Mouse (Mus musculus) kidney, adult 9 months (tissue): ENCODE measurements around the gene Trrap.
A peak's percentile ranks its signal among the peaks of the same experiment; 100 is the strongest.

Source experiments
- DNase-seq: peaks from one replicate; pipeline ENCODE4 v3.0.0; 2022

Trrap gene

DNA sequence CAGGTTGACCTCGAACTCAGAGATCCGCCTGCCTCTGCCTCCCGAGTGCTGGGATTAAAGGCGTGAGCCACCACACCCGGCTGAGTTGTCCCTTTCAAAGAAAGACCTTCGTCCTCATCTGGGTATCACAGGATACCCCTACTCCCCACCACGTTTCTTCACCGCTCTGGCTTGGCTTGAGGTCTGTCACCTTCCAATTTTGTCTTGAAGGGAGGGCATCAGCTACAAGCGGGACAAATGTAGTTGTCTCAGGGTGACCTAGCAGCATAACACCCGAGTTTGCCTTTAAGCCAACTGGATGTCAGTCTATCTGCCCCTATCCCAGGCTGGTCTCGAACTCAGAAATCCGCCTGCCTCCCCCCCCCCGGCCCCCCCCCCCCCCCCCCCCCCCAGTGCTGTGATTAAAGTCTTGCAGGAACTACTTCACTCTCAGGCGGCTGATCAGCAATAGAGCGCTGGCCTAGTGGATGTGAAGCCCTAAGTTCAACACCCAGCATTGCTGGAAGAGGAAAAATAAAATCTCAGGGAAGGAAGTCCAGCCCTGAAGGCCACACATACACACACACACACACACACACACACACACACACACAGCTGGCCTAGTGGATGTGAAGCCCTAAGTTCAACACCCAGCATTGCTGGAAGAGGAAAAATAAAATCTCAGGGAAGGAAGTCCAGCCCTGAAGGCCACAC is at the start of gene Trrap:
Gene Trrap (plus strand): TSS at position 627 of the 693 bp plus-strand sequence.
- peak; percentile 17 for DNase-seq

DNA sequence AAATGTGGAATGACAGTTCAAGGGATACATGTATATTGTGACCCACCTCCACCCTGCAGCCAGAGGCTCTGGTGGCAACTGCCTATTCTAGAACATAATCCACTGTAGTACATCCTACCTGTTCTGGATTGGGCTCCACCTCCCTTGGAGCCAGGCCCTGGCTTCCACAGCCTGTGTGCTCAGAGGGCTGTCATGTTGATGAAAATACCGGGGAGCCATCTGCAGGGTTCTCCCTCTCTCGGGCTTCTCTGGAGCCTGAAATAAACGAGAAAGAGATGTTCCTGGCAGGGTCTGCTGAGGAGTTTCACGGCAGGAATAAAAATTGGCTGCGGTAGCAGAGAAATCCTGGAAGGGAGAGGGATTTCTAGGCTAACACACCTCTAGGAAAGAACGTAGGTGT is 47.8 kb upstream of the Trrap start:
- DNase-seq = no peak

DNA sequence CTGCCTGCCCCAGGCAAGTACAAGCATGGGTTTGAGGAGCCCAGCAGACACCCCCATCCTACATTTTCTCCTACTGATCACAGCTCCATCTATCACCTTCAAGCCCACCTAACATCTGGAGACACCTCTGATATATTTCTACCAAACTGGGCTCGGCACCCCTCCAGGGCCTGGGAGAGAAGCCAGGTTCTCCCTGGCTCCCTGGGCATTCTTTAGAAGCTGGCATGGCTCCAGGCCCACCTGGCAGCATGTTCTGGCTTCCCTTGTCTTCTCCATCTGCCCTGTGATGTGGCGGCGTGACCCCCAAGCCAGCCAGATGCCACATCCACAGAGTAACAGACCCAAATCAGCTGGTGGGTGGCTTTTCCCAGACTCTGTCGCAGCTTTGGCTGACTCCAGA is 47.3 kb upstream of the Trrap start:
- DNase-seq = no peak

DNA sequence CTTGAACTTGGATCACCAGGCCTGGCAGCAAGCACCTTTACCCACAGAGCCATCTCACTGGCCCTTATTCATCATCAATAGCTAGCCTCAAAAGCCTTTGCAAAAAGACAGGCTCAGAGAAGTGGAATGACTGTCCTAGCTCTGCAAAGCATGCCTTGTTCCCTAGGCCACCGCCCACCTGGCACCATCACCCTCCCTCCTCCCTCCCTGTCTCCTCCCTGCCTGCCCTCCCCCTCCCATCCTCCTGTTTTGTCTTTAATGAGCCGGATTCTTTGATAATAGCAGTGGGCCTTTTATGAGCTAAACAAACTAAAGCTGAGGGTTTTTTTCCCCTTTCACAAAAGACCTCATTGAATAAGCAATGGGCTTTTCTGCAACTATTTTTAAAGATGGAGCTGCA is 42.6 kb upstream of the Trrap start:
- DNase-seq = no peak

DNA sequence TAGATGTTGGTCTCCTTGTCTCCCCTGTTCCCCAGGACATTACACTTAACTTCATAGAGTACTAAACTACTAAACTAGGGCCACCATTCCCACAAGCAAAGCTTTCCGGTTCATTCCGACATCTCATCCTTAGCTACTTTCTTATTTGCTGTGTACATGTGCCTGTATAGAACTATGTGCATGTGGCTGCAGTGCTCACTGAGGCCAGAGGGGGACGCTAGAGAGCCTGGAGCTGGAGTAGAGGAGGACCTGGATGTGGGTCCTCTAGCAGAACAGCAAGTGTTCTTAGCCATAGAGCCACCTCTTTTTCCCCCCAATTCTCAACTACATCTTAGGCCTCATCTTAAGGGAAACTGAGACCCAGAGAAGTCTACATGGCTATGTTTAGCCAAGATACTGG is 42.0 kb upstream of the Trrap start:
- no peak for DNase-seq

DNA sequence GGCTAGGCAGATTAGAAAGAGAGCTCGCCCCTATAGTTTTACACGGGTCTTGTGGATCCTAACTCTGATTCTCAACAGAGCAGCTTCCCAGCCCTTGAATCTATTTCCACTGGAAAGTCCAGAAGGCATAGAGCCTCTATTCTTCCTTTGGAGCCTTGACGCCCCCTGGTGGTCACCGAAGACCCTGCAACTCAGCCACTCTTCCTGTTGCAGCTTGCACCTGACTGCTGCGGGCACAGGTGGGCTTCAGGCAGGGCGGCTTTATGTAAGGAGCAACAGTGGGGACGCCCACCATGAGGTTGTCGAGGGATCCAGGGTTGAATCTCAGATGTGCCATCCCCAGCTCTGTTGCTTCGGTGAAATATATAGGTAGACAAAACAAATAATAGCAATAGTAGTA is 40.4 kb upstream of the Trrap start:
- peak; percentile 67 for DNase-seq

DNA sequence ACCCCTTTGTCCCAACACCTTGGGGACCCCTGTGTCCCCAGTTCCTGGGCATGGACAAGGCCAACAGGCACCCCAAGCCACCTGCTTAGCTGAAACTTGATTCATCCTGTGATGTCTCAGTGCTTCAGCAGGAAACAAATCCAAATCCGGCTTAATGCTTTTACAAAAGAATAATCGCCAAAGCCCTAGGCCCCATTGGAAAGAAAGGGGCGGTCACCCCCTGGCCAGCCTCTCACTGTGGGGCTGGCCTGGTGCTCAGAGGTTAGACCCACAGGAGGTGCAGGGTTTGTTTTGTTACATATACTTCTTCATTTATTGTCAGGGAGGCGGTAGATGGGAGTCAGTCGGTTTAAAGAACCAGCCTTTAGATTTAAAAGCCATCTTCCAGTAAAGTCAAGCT is 39.3 kb upstream of the Trrap start:
- no peak for DNase-seq

DNA sequence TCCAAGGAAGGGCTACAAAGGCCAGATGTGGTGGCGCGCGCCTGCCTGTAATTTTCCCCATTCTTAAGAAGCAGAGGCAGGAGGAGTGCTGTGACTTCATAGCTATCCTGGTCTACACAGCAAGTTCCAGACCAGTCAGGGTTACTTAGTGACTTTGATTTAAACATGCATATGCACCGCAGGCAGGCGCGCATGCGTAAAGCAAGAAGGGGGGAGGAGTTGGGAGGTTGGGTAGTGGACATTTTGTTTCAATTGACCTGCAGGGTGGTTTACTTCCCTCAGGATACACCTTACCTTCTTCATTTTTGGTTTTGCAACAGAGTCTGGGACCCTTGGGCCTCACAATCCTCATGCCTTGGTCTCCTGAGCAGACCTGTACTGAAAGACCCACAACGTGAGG is 38.3 kb upstream of the Trrap start:
- no peak for DNase-seq

DNA sequence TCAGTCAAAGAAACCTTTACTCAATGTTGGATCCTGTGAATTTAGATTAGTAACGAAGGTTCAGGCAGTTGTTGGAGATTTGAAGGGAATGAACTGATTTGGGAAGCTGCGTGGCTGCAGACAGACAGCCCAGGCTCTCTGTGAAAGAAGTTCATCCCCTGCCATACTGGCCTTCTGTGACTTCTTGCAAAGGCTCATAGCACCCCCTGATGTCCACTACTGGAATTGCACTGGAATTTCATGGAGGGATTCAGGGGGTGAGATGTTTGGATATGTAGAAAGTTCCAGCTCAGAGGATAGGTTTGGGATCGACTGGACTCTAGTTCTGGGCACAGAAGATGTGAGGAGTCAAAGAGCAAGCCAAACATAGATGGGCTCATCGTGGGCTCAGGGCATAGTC is 33.6 kb upstream of the Trrap start:
- peak; percentile 58 for DNase-seq

DNA sequence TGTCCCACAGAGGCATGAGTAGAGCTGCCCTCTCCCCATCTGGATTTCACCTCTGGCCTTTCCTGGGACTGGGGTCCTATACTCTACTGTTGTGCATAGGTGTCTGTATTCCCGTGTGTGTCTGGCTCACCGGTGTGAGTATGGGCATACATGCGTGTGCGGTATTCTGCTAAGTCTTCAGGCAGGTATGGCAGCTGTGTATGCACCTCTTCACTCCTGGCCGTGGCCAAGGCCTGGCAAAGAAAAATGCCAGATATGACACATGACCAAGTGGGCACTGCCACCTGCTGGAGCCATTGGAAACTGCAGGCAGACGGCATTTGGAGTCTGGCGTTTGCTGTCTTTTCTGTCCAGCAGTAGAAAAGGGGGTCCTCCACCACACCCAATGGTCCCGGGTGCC is 32.6 kb upstream of the Trrap start:
- DNase-seq = peak; percentile 70

DNA sequence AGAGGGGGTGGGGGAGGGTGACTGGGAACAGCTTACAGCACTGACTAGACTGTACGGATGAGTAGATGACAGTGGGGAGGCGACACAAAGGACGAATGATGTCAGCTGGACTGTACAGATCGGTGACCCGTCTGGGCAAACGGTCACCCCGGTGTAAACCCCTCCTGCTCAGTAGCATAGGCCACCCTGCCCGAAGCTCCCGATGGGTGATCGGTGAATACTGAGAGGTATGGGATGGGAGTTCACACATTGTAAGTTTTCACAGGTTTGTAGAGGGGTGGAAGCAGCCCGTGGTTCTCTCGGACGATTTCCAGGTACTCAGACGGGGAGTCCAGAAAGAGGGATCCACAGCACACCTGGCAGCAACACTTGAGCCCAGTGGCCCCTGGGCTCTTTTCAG is 30.4 kb upstream of the Trrap start:
- DNase-seq = no peak

DNA sequence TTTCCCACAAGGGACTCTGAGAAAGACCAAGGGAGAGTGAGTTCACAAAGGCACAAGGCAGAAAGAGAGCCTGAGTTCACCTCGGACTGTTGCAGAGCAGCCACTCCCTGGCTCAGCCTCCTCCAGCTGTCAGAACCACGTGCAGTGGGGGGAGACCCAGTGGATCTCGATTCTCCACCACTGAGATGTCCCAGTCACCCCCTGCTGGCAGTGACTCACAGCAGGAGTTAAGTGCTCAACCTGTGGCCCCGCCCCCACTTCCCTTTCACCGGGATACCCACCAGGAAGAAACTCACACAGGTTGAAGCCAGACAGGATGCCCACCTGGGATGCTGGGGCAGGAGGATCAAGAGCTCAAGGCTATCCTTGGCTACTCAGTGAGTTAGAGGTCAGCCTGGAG is 15.1 kb upstream of the Trrap start:
- peak; percentile 16 for DNase-seq

DNA sequence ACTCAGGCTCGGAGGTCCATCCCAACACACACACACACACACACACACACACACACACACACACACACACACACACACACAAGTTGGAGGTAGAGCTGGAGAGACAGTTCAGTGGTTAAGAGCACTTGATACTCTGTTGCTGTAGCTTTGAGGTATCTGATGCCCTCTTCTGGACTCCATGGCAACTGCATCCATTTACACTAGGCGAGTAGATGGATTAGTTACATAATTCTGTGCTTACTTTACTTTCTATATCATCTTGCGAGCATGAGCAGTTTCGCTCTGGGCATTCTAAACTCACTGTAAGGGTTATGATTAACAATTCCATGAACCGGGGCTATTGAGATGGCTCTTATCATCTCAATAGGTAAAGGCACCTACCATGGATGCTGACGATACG is 14.5 kb upstream of the Trrap start:
- DNase-seq = peak; percentile 85

DNA sequence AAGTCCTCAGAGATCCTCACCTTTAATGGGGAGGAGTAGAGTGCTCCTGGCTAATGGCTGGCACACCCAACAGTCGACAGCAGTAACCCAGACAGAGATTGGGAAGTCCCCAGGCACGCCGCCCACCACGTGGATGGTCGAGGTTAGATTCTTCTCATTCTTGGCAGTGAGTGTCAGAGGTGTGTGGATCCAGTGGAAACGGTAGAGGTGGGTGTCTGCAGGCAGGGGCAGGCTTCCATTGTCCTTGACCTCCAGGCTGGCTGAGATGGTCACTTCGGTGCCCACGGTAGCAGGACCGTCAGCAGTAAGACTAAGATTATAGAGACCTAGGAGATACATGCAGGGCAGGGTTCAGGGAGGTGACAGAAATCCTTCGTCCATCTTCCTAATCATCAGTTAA is 12.3 kb upstream of the Trrap start:
- no peak for DNase-seq

DNA sequence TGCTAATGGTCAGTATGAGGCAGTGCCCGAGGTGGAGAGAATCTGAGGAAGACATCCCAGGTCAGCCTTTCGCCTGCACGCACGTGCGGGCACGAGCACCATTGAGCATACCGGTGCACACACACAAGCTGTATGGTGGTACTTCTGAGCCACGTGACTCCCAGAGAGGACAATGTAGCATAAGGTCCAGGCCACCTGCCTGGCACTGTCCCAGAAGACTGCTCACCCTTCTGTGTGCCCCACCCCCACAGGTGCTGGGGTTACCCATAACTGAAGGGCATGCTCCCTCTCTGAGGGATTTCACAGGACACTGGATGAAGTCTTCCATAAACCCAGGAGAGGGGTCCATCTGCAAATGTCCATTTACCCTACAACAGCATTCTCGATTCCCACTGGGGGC is 10.1 kb upstream of the Trrap start:
- no peak for DNase-seq

DNA sequence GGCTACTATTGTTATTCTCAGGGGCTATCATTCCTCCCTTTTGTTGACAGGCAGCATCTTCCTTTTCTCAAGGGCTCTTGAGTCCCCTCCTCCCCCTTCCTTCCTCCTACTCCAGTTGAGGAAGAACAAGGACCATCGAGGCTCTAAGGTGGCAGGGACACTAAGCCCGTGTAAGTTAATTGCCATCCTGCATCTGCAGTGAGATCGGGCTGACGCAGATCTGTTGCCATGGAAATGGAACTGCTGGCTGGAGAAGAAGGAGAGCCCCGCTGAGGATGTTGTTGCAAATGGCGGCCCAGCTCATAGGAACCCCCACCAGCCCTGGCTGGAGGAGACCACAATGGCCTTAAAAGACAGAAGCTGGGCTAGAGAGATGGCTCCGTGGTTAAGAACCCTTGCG is 9.1 kb upstream of the Trrap start:
- no peak for DNase-seq

DNA sequence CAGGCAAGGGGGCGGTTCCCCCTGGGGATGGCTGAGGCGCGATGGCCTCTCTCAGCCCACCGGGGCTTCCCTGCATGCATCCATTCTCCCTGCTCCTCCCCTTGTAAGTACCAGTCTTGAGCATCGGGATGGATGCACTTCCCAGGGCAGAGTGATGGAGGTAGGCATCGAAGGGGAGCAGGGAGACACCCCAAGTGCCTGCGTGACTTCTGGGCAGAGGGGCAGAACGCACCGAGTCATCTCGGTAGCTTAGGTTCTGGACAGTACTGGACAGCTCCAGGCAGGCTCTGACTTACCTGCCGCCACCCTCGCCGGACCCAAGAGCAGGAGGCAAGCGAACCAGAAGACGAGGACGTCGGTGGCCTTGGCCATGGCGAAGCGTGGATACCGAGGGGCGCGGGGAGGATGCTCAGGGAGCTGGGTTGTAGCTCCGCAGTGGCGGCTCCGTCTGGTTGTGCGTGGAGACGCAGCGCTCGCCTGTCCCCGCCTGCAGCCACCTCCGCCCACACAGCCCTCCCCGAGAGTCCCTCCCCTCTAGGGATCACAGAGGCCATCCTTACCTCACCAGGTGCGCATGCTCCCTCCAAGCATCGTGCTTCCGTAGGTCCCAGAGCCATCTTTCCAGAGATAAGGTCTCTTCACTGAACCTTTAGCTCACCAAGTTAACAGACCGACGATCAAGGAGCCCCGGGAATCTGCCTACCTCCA is 6.2 kb upstream of the Trrap start, which contains the start of gene Tmem130:
Gene Tmem130 (minus strand): TSS at position 658 of the 708 bp plus-strand sequence.
- DNase-seq = peak; percentile 26

DNA sequence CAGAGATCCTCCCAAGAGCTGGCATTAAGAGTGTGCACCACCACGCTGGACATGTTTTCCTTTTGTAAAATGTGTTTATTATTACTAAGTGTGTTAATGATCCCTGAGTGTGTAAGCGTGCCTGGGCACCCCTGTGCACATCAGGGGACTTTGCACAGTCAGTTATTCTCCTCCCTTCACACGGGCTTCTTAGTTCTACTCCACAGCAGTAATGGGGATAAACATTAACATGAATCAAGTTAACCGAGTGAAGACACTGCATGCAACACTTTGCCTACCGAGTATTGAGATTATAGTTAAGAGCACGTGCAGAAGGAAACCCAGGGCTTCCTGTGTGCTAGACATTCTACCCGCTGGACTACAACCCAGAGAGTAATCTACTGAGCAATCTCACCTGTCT is 1.5 kb upstream of the Trrap start:
- peak; percentile 83 for DNase-seq

DNA sequence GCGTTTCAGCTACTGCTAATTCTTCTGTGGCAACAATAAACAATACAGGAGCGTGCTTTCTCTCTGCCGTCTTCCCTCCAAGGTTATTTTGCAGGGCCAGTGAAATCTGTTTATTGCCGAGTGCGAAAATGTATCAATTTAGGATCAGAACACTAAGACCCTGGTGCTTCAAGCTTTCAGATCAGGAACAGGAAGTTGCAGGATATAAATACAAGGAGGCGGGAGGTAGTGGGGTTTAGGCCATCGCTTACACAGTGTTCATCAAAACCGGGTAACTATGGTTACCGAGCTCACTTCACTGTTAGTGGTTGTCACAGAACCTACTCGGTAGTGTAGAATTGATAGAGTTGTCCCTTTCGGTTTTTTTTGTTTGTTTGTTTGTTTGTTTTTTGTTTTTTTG is 886 bp upstream of the Trrap start:
- DNase-seq = peak; percentile 21

DNA sequence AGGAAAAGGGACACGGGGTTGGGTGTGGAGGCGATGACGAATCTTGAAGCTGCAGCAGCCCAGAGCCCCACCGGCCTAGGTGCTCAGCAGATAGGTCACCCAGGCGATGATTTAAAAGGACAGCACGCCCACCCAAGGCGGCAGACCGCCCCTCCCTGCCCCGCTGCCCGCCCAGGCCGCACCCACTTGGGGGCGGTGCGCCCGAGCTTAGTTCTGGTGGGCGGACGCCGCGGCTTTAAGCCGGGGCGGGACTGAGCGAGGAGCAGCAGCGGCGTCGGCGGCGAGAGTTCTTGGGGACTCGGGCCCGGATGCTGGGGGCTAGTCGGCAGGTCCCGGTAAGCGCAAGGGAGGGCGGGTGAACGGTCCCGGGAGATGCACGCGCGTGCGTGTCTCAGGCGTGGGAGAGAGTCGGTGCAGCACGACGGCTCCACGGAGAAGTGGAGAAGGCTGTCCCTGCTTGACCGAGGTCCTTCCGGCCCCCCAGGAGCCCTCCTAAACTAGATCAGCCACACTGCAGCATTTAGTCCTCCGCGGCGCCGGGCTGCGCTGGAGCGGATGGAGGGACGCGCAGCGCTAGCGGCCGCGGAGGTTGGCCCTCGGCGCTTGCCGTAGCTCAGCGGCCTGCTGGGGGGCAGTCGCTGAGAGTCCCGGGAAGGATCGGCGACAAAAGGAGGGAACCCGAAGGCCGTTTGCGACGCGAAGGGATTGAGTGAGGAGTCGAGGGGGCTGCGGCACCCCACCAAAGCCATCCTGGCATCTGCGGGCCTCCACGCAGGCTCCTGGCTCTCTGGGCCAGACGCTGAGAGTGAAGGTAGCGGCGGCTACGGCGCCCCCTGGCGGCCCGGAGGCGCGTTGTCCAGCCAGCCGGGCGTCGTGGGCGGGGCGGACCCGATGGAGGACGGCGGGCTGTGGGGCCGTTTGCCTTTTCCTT is 644 bp downstream of the Trrap start:
- DNase-seq = peak; percentile 92

DNA sequence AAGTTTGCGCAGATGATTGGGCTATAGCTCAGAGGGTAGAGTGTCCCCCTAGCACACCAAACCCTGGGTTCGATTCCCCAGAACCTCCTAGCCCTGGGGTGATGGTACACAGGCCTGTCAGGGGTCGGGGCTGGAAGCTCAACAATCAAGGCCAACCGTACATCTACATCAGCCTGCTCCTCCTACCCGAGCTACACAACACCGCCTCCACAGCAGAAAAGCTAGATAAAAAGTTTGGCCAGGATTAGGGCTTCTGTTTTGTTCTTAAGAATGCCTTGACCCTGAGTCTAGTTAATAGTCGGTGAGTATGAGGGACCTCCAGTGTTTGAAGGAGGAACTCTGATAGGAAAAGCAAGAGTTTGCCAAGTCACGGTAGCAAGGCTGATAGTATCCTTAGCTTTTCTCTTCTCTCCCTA is 1.5 kb downstream of the Trrap start:
- peak; percentile 16 for DNase-seq

DNA sequence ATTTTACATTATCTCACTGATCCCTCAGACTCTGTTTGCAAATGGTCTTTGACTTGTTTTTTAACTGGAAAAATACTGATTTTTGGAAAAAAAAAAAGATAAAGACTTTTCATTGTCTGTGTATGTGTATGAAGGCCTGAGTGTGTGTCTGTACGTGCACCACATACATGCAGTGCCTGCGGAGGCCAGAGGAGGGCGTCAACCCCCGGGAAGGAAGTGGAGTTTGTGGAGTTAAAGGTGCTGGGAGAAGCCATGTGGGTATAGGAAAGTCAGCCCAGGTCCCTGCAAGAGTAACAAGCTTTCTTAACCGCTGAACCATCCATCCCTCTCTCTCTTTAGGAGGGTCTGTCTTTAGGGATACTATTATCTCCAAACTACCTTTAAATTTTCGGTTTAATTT is 5.7 kb downstream of the Trrap start:
- no peak for DNase-seq

DNA sequence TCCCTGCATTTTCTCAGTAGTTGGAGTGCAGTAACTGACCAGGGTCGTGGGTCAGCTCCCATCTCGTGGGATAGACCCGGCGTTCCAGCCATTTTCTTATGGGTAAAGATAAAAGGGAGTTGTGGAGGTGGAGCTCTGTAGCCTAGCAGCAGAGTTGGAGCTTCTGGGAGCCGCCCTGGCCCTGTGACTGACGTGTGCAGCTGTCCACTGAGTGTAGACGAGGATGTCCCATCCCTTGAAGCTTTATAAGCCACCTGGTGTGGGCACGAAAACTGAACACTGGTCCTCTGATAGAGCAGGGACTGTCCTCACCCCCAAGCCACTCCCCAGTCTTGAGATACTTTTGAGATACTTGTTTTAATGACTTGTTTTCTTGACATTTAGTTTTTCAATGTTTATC is 13.1 kb downstream of the Trrap start:
- no peak for DNase-seq

DNA sequence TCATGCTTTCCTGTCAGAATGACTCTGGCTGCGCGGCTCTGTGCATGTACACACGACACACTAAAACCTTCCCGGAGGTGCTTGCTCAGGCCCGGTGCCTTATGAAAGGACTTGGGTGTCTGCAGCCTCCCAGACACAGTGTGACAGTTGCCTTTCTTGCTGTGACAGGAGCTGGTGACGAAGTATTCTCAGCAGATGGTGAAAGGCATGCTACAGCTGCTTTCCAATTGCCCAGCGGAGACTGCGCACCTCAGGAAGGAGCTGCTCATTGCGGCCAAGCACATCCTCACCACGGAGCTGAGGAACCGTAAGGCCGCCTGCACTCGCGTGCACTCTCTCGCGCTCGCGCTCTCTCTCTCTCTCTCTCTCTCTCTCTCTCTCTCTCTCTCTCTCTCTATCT is 18.9 kb downstream of the Trrap start:
- DNase-seq = no peak
